Mouse (Mus musculus) embryonic facial prominence, embryonic 14.5 days (tissue): ENCODE results near the gene Prdx5. TPM values are rescaled to one million over a fixed set of nuclear protein-coding genes. Genes with fewer than 3 reads are reported as not detected.

Experiments used
- ATAC-seq: fragments of 200-750 bp; cut with Nextera tagmentation; 2 replicates; pipeline ENCODE4 v1.8.0; 2017; ENCODE audit warnings: low read depth, moderate number of reproducible peaks, moderate TSS enrichment
- DNase-seq: peaks from one replicate; pipeline ENCODE4 v3.0.0-alpha.2; 2015; ENCODE audit warnings: low spot score
- H3K27ac ChIP-seq: fragments of 300-500 bp; sonication (generic); replicated peaks from 2 replicates; pipeline ENCODE4 v1.5.1; 2014; ENCODE audit warnings: low read depth, mild to moderate bottlenecking, low read length, moderate library complexity
- H3K27me3 ChIP-seq: fragments of 300-500 bp; sonication (generic); replicated peaks from 2 replicates; pipeline ENCODE4 v1.6.1; 2014; ENCODE audit warnings: low read length; ENCODE audit not compliant: control insufficient read depth, insufficient read depth
- H3K36me3 ChIP-seq: fragments of 300-500 bp; sonication (generic); 2 replicates; pipeline ENCODE4 v1.6.1; 2014; ENCODE audit warnings: low read length, mixed read lengths; ENCODE audit not compliant: control insufficient read depth, insufficient read depth
- H3K4me1 ChIP-seq: fragments of 300-500 bp; sonication (generic); 2 replicates; pipeline ENCODE4 v1.6.1; 2014; ENCODE audit warnings: antibody characterized with exemption, low read length; ENCODE audit not compliant: control insufficient read depth, insufficient read depth
- H3K4me2 ChIP-seq: fragments of 300-500 bp; sonication (generic); 2 replicates; pipeline ENCODE4 v1.6.1; 2014; ENCODE audit warnings: low read depth, mild to moderate bottlenecking, low read length, moderate library complexity, mixed read lengths
- H3K4me3 ChIP-seq: fragments of 300-500 bp; sonication (generic); 2 replicates; pipeline ENCODE4 v1.5.1; 2014; ENCODE audit warnings: low read depth, mild to moderate bottlenecking, low read length
- H3K9ac ChIP-seq: fragments of 300-500 bp; sonication (generic); 2 replicates; pipeline ENCODE4 v1.6.1; 2014; ENCODE audit warnings: low read depth, mild to moderate bottlenecking, low read length, moderate library complexity, mixed read lengths
- H3K9me3 ChIP-seq: fragments of 300-500 bp; sonication (generic); 2 replicates; pipeline ENCODE4 v1.6.1; 2016; ENCODE audit warnings: low read length; ENCODE audit not compliant: control insufficient read depth
- WGBS: fragments of 180-500 bp; shearing (Covaris S2); extraction: QIAGEN DNeasy Blood & Tissue Kit; methylation state at CpG from one replicate; pipeline ENCODE4 v1.1.7; 2014; 5-methylcytosine and 5-hydroxymethylcytosine counted together
- polyA plus RNA-seq: library from polyadenylated mRNA; unstranded; fragments of >200 nt; fragmentation: Nextera tagmentation; extraction: Ambion mirVana; gene quantifications from 2 replicates; pipeline ENCODE4 v1.2.1, GENCODE M21; 2014

The Prdx5 gene
- polyA plus RNA-seq: 218 and 243 TPM in 2 replicates

GRCm38 (mm10) chr19:6909507-6910289 lies at the start of gene Prdx5, which contains the start of gene Trmt112:
Gene Prdx5, minus strand, starts transcription at chr19:6910106.
Gene Trmt112, plus strand, starts transcription at chr19:6909698.
- DNase-seq (peak; percentile 98), ATAC-seq (peak; percentile 95)
- peak within 1 kb of the TSS; percentile 75 for H3K9ac ChIP-seq
- H3K36me3 ChIP-seq: peaks cover 54% of the 10 kb centered on the region
- no peaks in the 10 kb centered on the region for H3K27me3 ChIP-seq
- WGBS: under 1% methylated on average over 65 of the region's 65 CpGs
- no peaks in the 10 kb centered on the region for H3K9me3 ChIP-seq
- peak within 1 kb of the TSS; percentile 98 for H3K27ac ChIP-seq
- peaks cover 14% of the 10 kb centered on the region; the same call in 1 of the 2 replicates for H3K4me1 ChIP-seq
- peak within 1 kb of the TSS; percentile 58 for H3K4me3 ChIP-seq
- peak within 1 kb of the TSS; percentile 78 for H3K4me2 ChIP-seq

DNA sequence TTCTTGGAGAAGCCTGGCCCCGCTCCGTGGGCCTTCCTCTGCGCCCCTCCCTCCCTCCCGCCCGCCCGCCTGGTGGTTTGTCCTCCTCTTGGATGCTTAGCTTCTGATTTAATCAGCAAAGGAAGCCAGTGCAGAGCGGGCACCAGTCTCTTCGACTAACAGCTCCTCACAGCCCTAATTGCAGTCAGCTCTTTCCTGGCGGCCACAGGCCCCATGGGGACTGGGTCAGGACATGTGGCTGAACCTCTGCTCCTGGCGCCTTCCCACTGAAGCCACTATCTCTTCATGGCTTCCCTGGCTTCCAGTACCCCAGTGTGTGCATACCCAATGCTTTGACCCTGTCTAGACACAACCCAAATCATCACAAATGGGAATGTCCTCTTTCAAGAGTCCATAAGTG lies 46.6 kb upstream of the Prdx5 start:
- H3K9ac ChIP-seq: no peak overlapping the region
- H3K4me2 ChIP-seq: no peak overlapping the region
- H3K36me3 ChIP-seq: peaks cover 72% of the 10 kb centered on the region
- H3K4me3 ChIP-seq: no peak overlapping the region
- 73% methylated on average over 10 of the region's 10 CpGs for WGBS
- no peaks in the 10 kb centered on the region for H3K27me3 ChIP-seq
- no peak for ATAC-seq
- H3K27ac ChIP-seq: no peak overlapping the region
- no peaks in the 10 kb centered on the region for H3K9me3 ChIP-seq
- no peak for DNase-seq
- no peaks in the 10 kb centered on the region for H3K4me1 ChIP-seq

DNA sequence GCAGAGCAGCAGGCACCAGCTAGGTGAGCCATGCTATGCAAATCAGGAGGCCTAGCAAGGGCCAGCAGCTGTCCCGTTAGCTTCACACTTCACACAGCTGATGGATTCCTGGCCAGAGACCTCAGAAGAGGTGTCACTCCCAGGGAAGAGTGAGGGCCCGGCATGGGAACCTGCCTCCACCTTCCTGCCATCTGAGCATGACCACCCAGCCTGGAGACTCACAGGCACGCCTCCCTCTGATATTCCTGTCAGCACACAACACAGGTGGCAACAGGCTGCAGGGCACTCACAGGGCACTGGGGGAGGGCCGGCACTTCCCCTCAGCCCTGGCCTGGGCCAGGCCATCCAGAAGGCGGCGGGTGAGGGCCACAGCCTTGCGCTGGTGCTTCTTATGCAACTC lies 45.5 kb upstream of the Prdx5 start:
- Histone ChIP-seq H3K36me3 (peaks cover 67% of the 10 kb centered on the region), H3K9me3 (no peaks in the 10 kb centered on the region), H3K4me1 (no peaks in the 10 kb centered on the region), H3K27ac (no peak overlapping the region), H3K27me3 (no peaks in the 10 kb centered on the region), H3K4me2 (no peak overlapping the region), H3K9ac (no peak overlapping the region), H3K4me3 (no peak overlapping the region)
- ATAC-seq: no peak
- DNase-seq: no peak
- 86% methylated on average over 7 of the region's 7 CpGs for WGBS

GRCm38 (mm10) chr19:6954046-6954445 lies 44.1 kb upstream of the Prdx5 start:
- H3K4me3 ChIP-seq: no peak overlapping the region
- ATAC-seq (no peak), DNase-seq (no peak)
- no peak overlapping the region for H3K27ac ChIP-seq
- H3K36me3 ChIP-seq: peaks cover 55% of the 10 kb centered on the region
- H3K9ac ChIP-seq: 0 out of 2 replicates have a peak overlapping the region, but pooled peaks have one; percentile 28
- WGBS: 62% methylated on average over 9 of the region's 9 CpGs
- H3K4me2 ChIP-seq: no peak overlapping the region
- H3K27me3 ChIP-seq: no peaks in the 10 kb centered on the region
- H3K9me3 ChIP-seq: no peaks in the 10 kb centered on the region
- H3K4me1 ChIP-seq: peaks cover 6% of the 10 kb centered on the region; the same call in 1 of the 2 replicates

DNA sequence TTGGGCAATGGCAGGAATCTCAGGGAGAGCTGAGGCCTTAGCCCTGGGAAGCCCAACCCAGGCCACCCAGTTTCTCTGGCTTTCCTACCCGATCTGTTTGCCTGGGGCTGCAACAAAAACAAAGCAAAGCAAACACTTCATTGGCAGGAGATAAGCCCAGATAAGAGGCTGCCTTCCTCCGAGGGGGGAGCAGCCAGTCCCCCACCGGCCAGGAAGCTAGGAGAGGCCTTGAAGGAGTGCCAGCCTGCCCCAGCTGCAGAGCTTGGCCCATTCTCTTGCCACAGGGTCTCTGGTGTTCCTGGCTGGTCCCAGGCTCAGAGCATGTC lies 42.8 kb upstream of the Prdx5 start:
- Histone ChIP-seq H3K27me3 (no peaks in the 10 kb centered on the region), H3K9ac (peak overlapping the region; percentile 77), H3K4me2 (peak overlapping the region; percentile 85), H3K4me3 (peak overlapping the region; percentile 63; the same call in 1 of the 2 replicates), H3K27ac (peak overlapping the region; percentile 96), H3K4me1 (peaks cover 6% of the 10 kb centered on the region; the same call in 1 of the 2 replicates), H3K36me3 (peaks cover 41% of the 10 kb centered on the region), H3K9me3 (no peaks in the 10 kb centered on the region)
- WGBS: 21% methylated on average over 3 of the region's 3 CpGs
- DNase-seq: peak; percentile 31
- no peak for ATAC-seq

- H3K27me3 ChIP-seq: no peaks in the 10 kb centered on the region
- peaks cover 6% of the 10 kb centered on the region; the same call in 1 of the 2 replicates for H3K4me1 ChIP-seq
- H3K9ac ChIP-seq: peak overlapping the region; percentile 77
- H3K27ac ChIP-seq: peak overlapping the region; percentile 96
- no peaks in the 10 kb centered on the region for H3K9me3 ChIP-seq
- ATAC-seq: peak; percentile 20
- DNase-seq: peak; percentile 48
- peak overlapping the region; percentile 63 for H3K4me3 ChIP-seq
- H3K36me3 ChIP-seq: peaks cover 36% of the 10 kb centered on the region
- 2% methylated on average over 27 of the region's 31 CpGs for WGBS
- H3K4me2 ChIP-seq: peak overlapping the region; percentile 85
These were observed 42.2 kb upstream of the Prdx5 start for GRCm38 (mm10) chr19:6951994-6952711.

DNA sequence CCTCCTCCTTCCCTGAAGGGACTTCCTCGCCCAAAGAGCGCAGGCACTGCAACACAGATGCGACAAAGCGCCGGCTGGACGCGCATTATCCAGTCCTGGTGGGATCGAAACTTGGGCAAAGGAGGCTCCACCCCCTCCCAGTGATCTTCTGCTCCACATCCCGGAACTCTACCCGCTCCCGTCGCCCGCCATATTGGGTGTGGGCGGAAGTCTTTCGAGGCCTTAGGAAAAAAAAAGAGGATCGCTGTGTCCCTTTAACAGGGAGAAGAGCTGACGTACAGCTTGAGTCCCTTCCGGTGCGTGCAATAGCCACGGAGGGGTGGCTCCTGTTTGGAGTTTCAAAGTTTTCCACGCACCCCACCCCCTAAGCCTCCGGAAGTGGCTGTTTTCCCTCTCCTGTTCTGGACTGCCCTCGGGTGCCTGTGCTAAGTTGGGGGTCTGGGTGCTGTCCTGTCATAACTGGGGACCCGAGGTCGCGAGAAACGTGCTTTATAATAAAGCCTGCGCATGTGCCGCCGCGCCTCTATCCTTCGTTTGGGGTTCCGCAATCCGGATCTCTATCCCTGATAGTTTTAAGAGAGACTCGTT lies 41.6 kb upstream of the Prdx5 start:
- WGBS: under 1% methylated on average over 34 of the region's 35 CpGs
- peak overlapping the region; percentile 63 for H3K4me3 ChIP-seq
- DNase-seq (peak; percentile 97), ATAC-seq (peak; percentile 86)
- H3K9ac ChIP-seq: peak overlapping the region; percentile 77
- H3K27me3 ChIP-seq: no peaks in the 10 kb centered on the region
- peak overlapping the region; percentile 85 for H3K4me2 ChIP-seq
- peaks cover 6% of the 10 kb centered on the region; the same call in 1 of the 2 replicates for H3K4me1 ChIP-seq
- peak overlapping the region; percentile 96 for H3K27ac ChIP-seq
- H3K9me3 ChIP-seq: no peaks in the 10 kb centered on the region
- H3K36me3 ChIP-seq: peaks cover 30% of the 10 kb centered on the region

DNA sequence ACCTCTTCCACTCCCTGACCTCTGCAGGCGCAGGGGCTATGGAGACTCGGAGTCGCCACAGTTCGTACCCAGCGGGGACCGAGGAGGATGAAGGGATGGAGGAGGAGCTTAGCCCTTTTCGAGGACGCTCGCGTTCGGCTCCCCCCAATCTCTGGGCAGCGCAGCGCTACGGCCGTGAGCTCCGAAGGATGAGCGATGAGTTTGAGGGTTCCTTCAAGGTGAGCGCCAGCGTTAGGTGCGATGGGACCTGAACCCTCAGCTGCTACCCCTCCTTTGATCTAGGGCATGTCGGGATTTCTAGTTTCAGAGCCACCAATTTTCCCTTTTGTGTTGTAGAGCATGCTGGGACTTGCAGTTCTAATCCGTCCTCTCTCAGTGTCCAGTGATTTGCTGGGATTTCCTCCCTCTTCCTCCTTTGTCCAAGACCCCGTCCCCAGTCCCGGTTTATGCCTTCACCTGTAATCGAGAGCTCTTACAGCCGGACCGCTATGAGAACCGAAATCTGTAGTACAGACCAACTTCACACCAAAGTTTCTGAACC lies 40.8 kb upstream of the Prdx5 start:
- Histone ChIP-seq H3K36me3 (peaks cover 30% of the 10 kb centered on the region), H3K4me1 (peaks cover 6% of the 10 kb centered on the region; the same call in 1 of the 2 replicates), H3K9ac (peak overlapping the region; percentile 77), H3K4me2 (peak overlapping the region; percentile 85), H3K9me3 (no peaks in the 10 kb centered on the region), H3K27me3 (no peaks in the 10 kb centered on the region), H3K4me3 (peak overlapping the region; percentile 63), H3K27ac (peak overlapping the region; percentile 96)
- DNase-seq: peak; percentile 85
- WGBS: under 1% methylated on average over 28 of the region's 28 CpGs
- peak; percentile 60 for ATAC-seq
